Mouse (Mus musculus): ENCODE measurements around the gene Slc6a12. TPM values are rescaled to one million over a fixed set of nuclear protein-coding genes. Genes with fewer than 3 reads are reported as not detected.

Slc6a12 gene
- polyA plus RNA-seq, 1 experiment from 2014 or later: 0.35 TPM

GRCm38 (mm10) chr6:121326486-121327069, 16.3 kb upstream of the Slc6a12 start:
- Histone ChIP-seq H3K9ac (no peak overlapping the region), H3K4me2 (no peak overlapping the region), H3K4me3 (no peak overlapping the region), H3K9me3 (replicated peaks) (no peaks in the 10 kb centered on the region), H3K36me3 (ENCODE audit: poor library complexity, severe bottlenecking) (no peaks in the 10 kb centered on the region), H3K27ac (no peak overlapping the region), H3K27me3 (no peaks in the 10 kb centered on the region), H3K4me1 (peaks cover 9% of the 10 kb centered on the region)
- 80% methylated on average over 10 of the region's 10 CpGs for WGBS
- ATAC-seq: no peak

- H3K4me3 ChIP-seq: no peak overlapping the region
- ATAC-seq: peak; percentile 70
- 47% methylated on average over 9 of the region's 9 CpGs for WGBS
- H3K27ac ChIP-seq: 0 out of 2 replicates have a peak overlapping the region, but pooled peaks have one; percentile 17
- no peaks in the 10 kb centered on the region for H3K27me3 ChIP-seq
- H3K4me2 ChIP-seq: no peak overlapping the region
- H3K36me3 ChIP-seq (ENCODE audit: poor library complexity, severe bottlenecking): no peaks in the 10 kb centered on the region
- H3K9ac ChIP-seq: no peak overlapping the region
- H3K4me1 ChIP-seq: peaks cover 9% of the 10 kb centered on the region
- no peaks in the 10 kb centered on the region for H3K9me3 ChIP-seq (replicated peaks)
These were observed 14.4 kb upstream of the Slc6a12 start for GRCm38 (mm10) chr6:121328417-121328884.

- WGBS: 11% methylated on average over 10 of the region's 10 CpGs
- H3K27ac ChIP-seq: no peak overlapping the region
- no peak overlapping the region for H3K4me3 ChIP-seq
- no peak overlapping the region for H3K9ac ChIP-seq
- H3K9me3 ChIP-seq (replicated peaks): no peaks in the 10 kb centered on the region
- peaks cover 9% of the 10 kb centered on the region for H3K4me1 ChIP-seq
- H3K4me2 ChIP-seq: no peak overlapping the region
- no peaks in the 10 kb centered on the region for H3K36me3 ChIP-seq (ENCODE audit: poor library complexity, severe bottlenecking)
- ATAC-seq: peak; percentile 58; the same call in 1 of the 2 replicates
- no peaks in the 10 kb centered on the region for H3K27me3 ChIP-seq
These were observed 12.9 kb upstream of the Slc6a12 start for GRCm38 (mm10) chr6:121329848-121330508.

- WGBS: 89% methylated on average over 9 of the region's 9 CpGs
- no peak overlapping the region for H3K4me2 ChIP-seq
These were observed 7.0 kb upstream of the Slc6a12 start for GRCm38 (mm10) chr6:121335841-121336240.

GRCm38 (mm10) chr6:121336558-121336957, 6.3 kb upstream of the Slc6a12 start:
- 81% methylated on average over 8 of the region's 8 CpGs for WGBS
- Histone ChIP-seq H3K36me3 (ENCODE audit: poor library complexity, severe bottlenecking) (no peaks in the 10 kb centered on the region), H3K9me3 (replicated peaks) (no peaks in the 10 kb centered on the region), H3K4me2 (no peak overlapping the region), H3K4me1 (no peaks in the 10 kb centered on the region), H3K27me3 (no peaks in the 10 kb centered on the region), H3K9ac (no peak overlapping the region), H3K27ac (no peak overlapping the region), H3K4me3 (no peak overlapping the region)
- no peak for ATAC-seq

More at GRCm38 (mm10) chr6:121335841-121336240, 7.0 kb upstream of the Slc6a12 start:
- Histone ChIP-seq H3K27ac (no peak overlapping the region), H3K9ac (no peak overlapping the region), H3K4me1 (no peaks in the 10 kb centered on the region), H3K4me3 (no peak overlapping the region), H3K36me3 (ENCODE audit: poor library complexity, severe bottlenecking) (no peaks in the 10 kb centered on the region), H3K9me3 (replicated peaks) (no peaks in the 10 kb centered on the region), H3K27me3 (no peaks in the 10 kb centered on the region)
- no peak for ATAC-seq

GRCm38 (mm10) chr6:121337229-121337628, 5.6 kb upstream of the Slc6a12 start:
- 0 out of 2 replicates have a peak, but pooled peaks cover under 1% of the 10 kb centered on the region for H3K27me3 ChIP-seq
- ATAC-seq: no peak
- WGBS: 93% methylated on average over 9 of the region's 9 CpGs

GRCm38 (mm10) chr6:121337770-121338518, 4.9 kb upstream of the Slc6a12 start:
- ATAC-seq: peak; percentile 86
- Histone ChIP-seq H3K36me3 (ENCODE audit: poor library complexity, severe bottlenecking) (no peaks in the 10 kb centered on the region), H3K9ac (no peak overlapping the region), H3K4me2 (no peak overlapping the region), H3K4me3 (no peak overlapping the region), H3K9me3 (replicated peaks) (no peaks in the 10 kb centered on the region), H3K27me3 (peaks cover 4% of the 10 kb centered on the region; the same call in 1 of the 2 replicates), H3K27ac (no peak overlapping the region), H3K4me1 (no peaks in the 10 kb centered on the region)
- 22% methylated on average over 3 of the region's 3 CpGs for WGBS

More at GRCm38 (mm10) chr6:121337229-121337628, 5.6 kb upstream of the Slc6a12 start:
- Histone ChIP-seq H3K36me3 (ENCODE audit: poor library complexity, severe bottlenecking) (no peaks in the 10 kb centered on the region), H3K4me3 (no peak overlapping the region), H3K9me3 (replicated peaks) (no peaks in the 10 kb centered on the region), H3K4me1 (no peaks in the 10 kb centered on the region), H3K27ac (no peak overlapping the region), H3K4me2 (no peak overlapping the region), H3K9ac (no peak overlapping the region)

GRCm38 (mm10) chr6:121338519-121338896, 4.4 kb upstream of the Slc6a12 start:
- 62% methylated on average over 4 of the region's 4 CpGs for WGBS

GRCm38 (mm10) chr6:121341650-121342049, 1.2 kb upstream of the Slc6a12 start:
- Histone ChIP-seq H3K27ac (no peak overlapping the region), H3K4me2 (no peak overlapping the region), H3K9me3 (replicated peaks) (no peaks in the 10 kb centered on the region), H3K36me3 (ENCODE audit: poor library complexity, severe bottlenecking) (no peaks in the 10 kb centered on the region), H3K4me3 (no peak overlapping the region), H3K9ac (no peak overlapping the region), H3K4me1 (0 out of 2 replicates have a peak, but pooled peaks cover 3% of the 10 kb centered on the region), H3K27me3 (peaks cover 8% of the 10 kb centered on the region; the same call in 1 of the 2 replicates)
- 87% methylated on average over 6 of the region's 6 CpGs for WGBS
- no peak for ATAC-seq

More at GRCm38 (mm10) chr6:121338519-121338896, 4.4 kb upstream of the Slc6a12 start:
- H3K9ac ChIP-seq: no peak overlapping the region
- no peaks in the 10 kb centered on the region for H3K36me3 ChIP-seq (ENCODE audit: poor library complexity, severe bottlenecking)
- no peak overlapping the region for H3K4me3 ChIP-seq
- no peak for ATAC-seq
- no peaks in the 10 kb centered on the region for H3K4me1 ChIP-seq
- no peaks in the 10 kb centered on the region for H3K9me3 ChIP-seq (replicated peaks)
- H3K27ac ChIP-seq: no peak overlapping the region
- H3K27me3 ChIP-seq: peaks cover 4% of the 10 kb centered on the region; the same call in 1 of the 2 replicates
- H3K4me2 ChIP-seq: no peak overlapping the region

GRCm38 (mm10) chr6:121343771-121344123, 871 bp downstream of the Slc6a12 start:
- Histone ChIP-seq H3K36me3 (ENCODE audit: poor library complexity, severe bottlenecking) (no peaks in the 10 kb centered on the region), H3K4me2 (no peak overlapping the region), H3K4me3 (no peak overlapping the region), H3K27me3 (peaks cover 8% of the 10 kb centered on the region; the same call in 1 of the 2 replicates), H3K4me1 (0 out of 2 replicates have a peak, but pooled peaks cover 4% of the 10 kb centered on the region), H3K27ac (no peak overlapping the region), H3K9me3 (replicated peaks) (no peaks in the 10 kb centered on the region), H3K9ac (no peak overlapping the region)
- WGBS: 73% methylated on average over 6 of the region's 6 CpGs
- ATAC-seq: no peak

- no peak overlapping the region for H3K4me3 ChIP-seq
- 78% methylated on average over 5 of the region's 5 CpGs for WGBS
- H3K9ac ChIP-seq: no peak overlapping the region
- no peaks in the 10 kb centered on the region for H3K36me3 ChIP-seq (ENCODE audit: poor library complexity, severe bottlenecking)
- H3K27me3 ChIP-seq: peaks cover 8% of the 10 kb centered on the region; the same call in 1 of the 2 replicates
- H3K27ac ChIP-seq: no peak overlapping the region
- 0 out of 2 replicates have a peak, but pooled peaks cover 4% of the 10 kb centered on the region for H3K4me1 ChIP-seq
- H3K4me2 ChIP-seq: no peak overlapping the region
- no peak for ATAC-seq
- no peaks in the 10 kb centered on the region for H3K9me3 ChIP-seq (replicated peaks)
These were observed 1.5 kb downstream of the Slc6a12 start for GRCm38 (mm10) chr6:121344329-121344728.

GRCm38 (mm10) chr6:121346428-121346827, 3.6 kb downstream of the Slc6a12 start:
- H3K27ac ChIP-seq: no peak overlapping the region
- H3K4me3 ChIP-seq: no peak overlapping the region
- WGBS: 31% methylated on average over 8 of the region's 8 CpGs
- ATAC-seq: no peak
- H3K9ac ChIP-seq: no peak overlapping the region
- H3K4me1 ChIP-seq: 0 out of 2 replicates have a peak, but pooled peaks cover 4% of the 10 kb centered on the region
- peaks cover 8% of the 10 kb centered on the region; the same call in 1 of the 2 replicates for H3K27me3 ChIP-seq
- no peaks in the 10 kb centered on the region for H3K36me3 ChIP-seq (ENCODE audit: poor library complexity, severe bottlenecking)
- no peaks in the 10 kb centered on the region for H3K9me3 ChIP-seq (replicated peaks)
- no peak overlapping the region for H3K4me2 ChIP-seq
